Mouse (Mus musculus) cortical plate, adult 2 months (tissue): ENCODE measurements at regions not wholly inside any gene's neighbourhood (a gene's known extent, or its start where the extent isn't known, plus 50 kb on each side); places are given as distances from the start of the nearest gene placed in this dataset.

Source experiments
- H3K27ac ChIP-seq: fragments of 200-500 bp; 2 replicates; pipeline ENCODE4 v1.5.1; 2012; ENCODE audit warnings: low read length, control low read depth, inconsistent platforms; ENCODE audit not compliant: insufficient read depth
- H3K4me1 ChIP-seq: fragments of 200-500 bp; 2 replicates; pipeline ENCODE4 v1.6.1; 2011; ENCODE audit warnings: low read length; ENCODE audit not compliant: control insufficient read depth, insufficient read depth
- H3K4me3 ChIP-seq: fragments of 200-500 bp; 2 replicates; pipeline ENCODE4 v1.5.1; 2011; ENCODE audit warnings: mild to moderate bottlenecking, low read length, control low read depth; ENCODE audit not compliant: insufficient read depth
- CTCF ChIP-seq: fragments of 200-500 bp; IDR thresholded peaks from 2 replicates; pipeline ENCODE4 v1.5.1; 2011; ENCODE audit warnings: mild to moderate bottlenecking, control low read depth, low read length; ENCODE audit not compliant: insufficient read depth; ENCODE audit errors: extremely low read depth
- POLR2A ChIP-seq: fragments of 200-500 bp; IDR thresholded peaks from 2 replicates; pipeline ENCODE4 v1.6.1; 2011; ENCODE audit warnings: mild to moderate bottlenecking, low read length, control low read depth; ENCODE audit not compliant: insufficient read depth; ENCODE audit errors: extremely low read depth

DNA sequence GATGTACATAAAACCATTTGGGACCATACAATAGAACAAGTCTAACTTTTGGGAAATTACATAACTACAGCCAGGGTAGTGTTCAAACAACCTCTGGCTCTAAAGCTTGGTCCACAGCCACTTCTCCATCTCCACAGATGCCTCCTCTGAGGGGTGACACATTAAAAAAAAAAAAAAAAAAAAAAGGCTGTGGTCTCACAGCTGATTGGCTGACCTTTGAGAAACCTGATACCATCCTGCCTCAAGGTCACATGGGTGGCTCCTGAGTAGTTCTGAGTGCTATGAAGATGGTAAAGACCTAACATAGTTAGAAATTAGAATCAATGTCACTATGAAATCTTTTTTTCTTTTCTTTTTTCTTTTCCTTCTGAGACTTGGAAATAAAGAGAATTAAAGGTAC is 102.4 kb downstream of the Tmem182 start:
- TF ChIP-seq POLR2A (no peak), CTCF (no peak)
- H3K4me1 ChIP-seq: no peaks in the 10 kb centered on the region
- H3K4me3 ChIP-seq: no peak overlapping the region
- H3K27ac ChIP-seq: no peak overlapping the region

GRCm38 (mm10) chr1:40913591-40913990 is 108.2 kb downstream of the Tmem182 start:
- Histone ChIP-seq H3K4me3 (no peak overlapping the region), H3K27ac (no peak overlapping the region), H3K4me1 (no peaks in the 10 kb centered on the region)
- TF ChIP-seq POLR2A: no peak
- TF ChIP-seq CTCF: no peak

DNA sequence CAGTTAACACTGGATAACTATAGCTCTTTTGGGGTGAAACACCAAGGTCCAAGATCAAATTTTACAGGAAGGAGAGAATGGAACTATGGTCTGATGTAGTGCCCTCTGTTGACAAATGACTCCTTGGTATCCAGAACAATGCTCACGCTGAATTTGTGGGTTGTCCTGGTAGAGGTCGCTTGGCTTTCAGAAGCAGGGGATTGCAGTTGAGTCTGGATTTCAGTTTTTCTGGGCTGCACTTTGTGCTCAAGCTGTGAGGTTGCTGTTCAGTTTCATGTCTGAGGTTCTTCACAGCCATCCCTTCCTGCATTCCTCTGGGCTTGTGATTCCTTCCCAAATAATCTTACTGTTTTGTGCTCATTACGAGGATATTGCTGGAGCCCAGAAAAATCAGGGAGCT is 118.9 kb downstream of the Tmem182 start:
- TF ChIP-seq CTCF (no peak), POLR2A (no peak)
- no peak overlapping the region for H3K27ac ChIP-seq
- H3K4me3 ChIP-seq: no peak overlapping the region
- H3K4me1 ChIP-seq: no peaks in the 10 kb centered on the region

DNA sequence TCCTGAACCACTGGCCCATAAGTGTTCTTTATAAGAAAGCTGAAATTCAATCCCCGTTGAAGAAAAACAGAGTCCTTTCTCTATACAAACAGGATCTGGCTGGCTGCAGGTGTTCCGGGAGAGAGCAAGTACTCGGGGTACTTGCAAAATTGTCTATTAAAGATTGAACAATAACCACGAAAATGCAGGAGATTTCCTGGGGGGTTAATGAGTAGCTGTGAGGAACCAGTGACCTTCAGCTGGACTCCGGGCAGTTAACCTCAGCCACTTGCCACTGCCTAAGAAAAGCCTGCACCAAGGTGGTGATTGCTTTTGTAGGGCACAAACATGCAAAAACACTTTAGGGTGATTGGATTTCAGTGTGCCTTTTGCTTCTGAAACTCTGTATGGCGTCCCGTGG is 119.4 kb downstream of the Tmem182 start:
- H3K4me1 ChIP-seq: no peaks in the 10 kb centered on the region
- TF ChIP-seq POLR2A: no peak
- TF ChIP-seq CTCF: no peak
- no peak overlapping the region for H3K4me3 ChIP-seq
- no peak overlapping the region for H3K27ac ChIP-seq

DNA sequence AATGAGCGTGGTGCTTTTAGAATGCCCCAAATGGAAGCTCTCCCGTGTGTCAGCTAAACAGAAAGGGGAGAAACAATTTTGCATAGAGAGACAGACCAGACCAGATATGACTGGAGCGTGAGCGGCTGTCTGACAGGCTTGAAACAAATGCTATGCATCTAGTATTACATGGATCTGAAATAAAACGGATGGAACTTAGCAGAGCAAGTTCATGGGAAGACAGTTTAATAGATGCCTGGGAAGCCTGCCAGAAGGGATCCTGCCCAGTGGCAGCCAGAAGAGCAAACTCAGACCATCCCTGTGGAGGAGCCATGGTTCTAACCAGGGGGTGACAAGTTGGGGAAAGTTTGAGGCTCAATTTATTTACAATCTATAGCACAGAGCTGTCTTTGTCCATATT is 126.0 kb downstream of the Tmem182 start:
- Histone ChIP-seq H3K4me1 (no peaks in the 10 kb centered on the region), H3K27ac (no peak overlapping the region), H3K4me3 (no peak overlapping the region)
- TF ChIP-seq POLR2A (no peak), CTCF (no peak)

- H3K4me1 ChIP-seq: no peaks in the 10 kb centered on the region
- H3K27ac ChIP-seq: no peak overlapping the region
These were observed 131.3 kb downstream of the Tmem182 start for GRCm38 (mm10) chr1:40936729-40937128.

GRCm38 (mm10) chr1:40942751-40943150 is 137.3 kb downstream of the Tmem182 start:
- H3K27ac ChIP-seq: no peak overlapping the region
- no peak overlapping the region for H3K4me3 ChIP-seq
- H3K4me1 ChIP-seq: no peaks in the 10 kb centered on the region
- no peak for TF ChIP-seq POLR2A
- TF ChIP-seq CTCF: no peak

More at GRCm38 (mm10) chr1:40936729-40937128, 131.3 kb downstream of the Tmem182 start:
- H3K4me3 ChIP-seq: no peak overlapping the region
- no peak for TF ChIP-seq CTCF
- TF ChIP-seq POLR2A: no peak

DNA sequence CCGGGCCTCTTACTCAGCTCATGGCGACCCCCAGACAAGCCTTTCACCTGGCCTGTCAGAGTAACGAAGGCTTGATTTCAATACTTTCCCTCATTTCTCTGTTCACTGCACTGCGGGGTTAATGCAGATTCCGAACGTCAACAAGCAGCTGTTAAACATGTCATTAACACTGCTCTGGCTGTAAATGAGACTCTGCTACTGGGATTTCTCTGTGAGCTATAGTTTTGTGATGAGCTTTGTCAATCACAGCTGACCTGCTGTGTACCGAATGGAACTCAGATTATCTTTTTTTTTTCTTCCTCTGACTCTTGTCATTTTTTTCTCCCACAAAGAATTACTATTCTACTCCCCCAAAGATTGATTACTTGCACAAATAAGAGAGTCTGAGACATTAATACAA is 137.8 kb downstream of the Tmem182 start:
- no peak overlapping the region for H3K27ac ChIP-seq
- H3K4me3 ChIP-seq: no peak overlapping the region
- H3K4me1 ChIP-seq: no peaks in the 10 kb centered on the region
- no peak for TF ChIP-seq CTCF
- TF ChIP-seq POLR2A: no peak

- Histone ChIP-seq H3K27ac (no peak overlapping the region), H3K4me1 (peaks cover 2% of the 10 kb centered on the region), H3K4me3 (no peak overlapping the region)
- TF ChIP-seq CTCF (no peak), POLR2A (no peak)
These were observed 145.2 kb downstream of the Tmem182 start for GRCm38 (mm10) chr1:40950641-40951040.

DNA sequence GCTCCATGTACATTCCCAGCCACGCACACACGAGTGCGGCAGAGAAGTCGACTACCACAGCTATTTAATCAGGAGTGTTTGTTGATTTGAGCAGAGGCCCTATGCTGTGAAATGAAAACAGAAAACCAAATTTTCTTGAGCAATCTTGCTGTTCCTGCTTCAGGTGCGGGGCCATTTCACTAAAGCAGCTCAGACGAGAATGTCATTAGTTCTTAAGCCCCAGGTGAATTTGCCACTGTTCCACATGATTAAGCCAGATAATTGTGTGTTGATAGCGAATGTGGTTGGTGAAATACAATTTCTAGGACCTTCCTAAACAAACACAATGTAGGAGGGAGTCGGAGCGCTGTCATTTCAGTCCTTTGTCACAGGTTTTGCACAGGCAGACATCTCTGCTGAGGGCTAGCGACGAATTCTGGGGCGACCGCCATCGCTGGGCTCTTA is 149.3 kb downstream of the Tmem182 start:
- no peak overlapping the region for H3K27ac ChIP-seq
- TF ChIP-seq CTCF (no peak), POLR2A (no peak)
- no peak overlapping the region for H3K4me3 ChIP-seq
- peaks cover 2% of the 10 kb centered on the region for H3K4me1 ChIP-seq

GRCm38 (mm10) chr1:40967768-40968504 is 162.5 kb downstream of the Tmem182 start:
- TF ChIP-seq POLR2A (no peak), CTCF (no peak)
- Histone ChIP-seq H3K27ac (no peak overlapping the region), H3K4me3 (no peak overlapping the region), H3K4me1 (no peaks in the 10 kb centered on the region)
